Mouse (Mus musculus) midbrain, embryonic 16.5 days (tissue): Measurements from ENCODE around the gene Hist4h4. TPM values are rescaled to one million over a fixed set of nuclear protein-coding genes. Genes with fewer than 3 reads are reported as not detected.

ENCODE experiments used
- ATAC-seq: fragments of 200-750 bp; cut with Nextera tagmentation; 2 replicates; pipeline ENCODE4 v1.8.0; 2017; ENCODE audit warnings: moderate TSS enrichment
- H3K27ac ChIP-seq: fragments of 300-500 bp; sonication (generic); 2 replicates; pipeline ENCODE4 v1.5.1; 2014; ENCODE audit warnings: mild to moderate bottlenecking, low read length, mixed read lengths
- H3K27me3 ChIP-seq: fragments of 300-500 bp; sonication (generic); 2 replicates; pipeline ENCODE4 v1.6.1; 2014; ENCODE audit warnings: low read depth, low read length, mixed read lengths; ENCODE audit not compliant: control insufficient read depth, insufficient read depth
- H3K36me3 ChIP-seq: fragments of 300-500 bp; sonication (generic); 2 replicates; pipeline ENCODE4 v1.6.1; 2014; ENCODE audit warnings: mild to moderate bottlenecking, low read length, moderate library complexity, mixed read lengths; ENCODE audit not compliant: control insufficient read depth, insufficient read depth
- H3K4me1 ChIP-seq: fragments of 300-500 bp; sonication (generic); 2 replicates; pipeline ENCODE4 v1.6.1; 2014; ENCODE audit warnings: mild to moderate bottlenecking, low read length, mixed read lengths; ENCODE audit not compliant: control insufficient read depth, insufficient read depth
- H3K4me2 ChIP-seq: fragments of 300-500 bp; sonication (generic); 2 replicates; pipeline ENCODE4 v1.6.1; 2014; ENCODE audit warnings: mild to moderate bottlenecking, low read length, mixed read lengths
- H3K4me3 ChIP-seq: fragments of 300-500 bp; sonication (generic); 2 replicates; pipeline ENCODE4 v1.5.1; 2014; ENCODE audit warnings: low read depth, mild to moderate bottlenecking, low read length, moderate library complexity, mixed read lengths
- H3K9ac ChIP-seq: fragments of 300-500 bp; sonication (generic); 2 replicates; pipeline ENCODE4 v1.6.1; 2014; ENCODE audit warnings: low read depth, low read length, mixed read lengths
- H3K9me3 ChIP-seq: fragments of 300-500 bp; sonication (generic); replicated peaks from 2 replicates; pipeline ENCODE4 v1.6.1; 2014; ENCODE audit warnings: mild to moderate bottlenecking, low read length, mixed read lengths; ENCODE audit not compliant: control insufficient read depth, poor library complexity, severe bottlenecking
- WGBS: fragments of 180-500 bp; shearing (Covaris S2); extraction: QIAGEN DNeasy Blood & Tissue Kit; methylation state at CpG from one replicate; pipeline ENCODE4 v1.1.7; 2014; 5-methylcytosine and 5-hydroxymethylcytosine counted together
- polyA plus RNA-seq: library from polyadenylated mRNA; unstranded; fragments of >200 nt; fragmentation: Nextera tagmentation; extraction: Ambion mirVana; gene quantifications from 2 replicates; pipeline ENCODE4 v1.2.1, GENCODE M21; 2015

Gene Hist4h4
- polyA plus RNA-seq = 0.68 and 0.70 TPM in 2 replicates

GRCm38 (mm10) chr6:136803739-136804633, at the start of gene Hist4h4:
Gene Hist4h4, minus strand, starts transcription at chr6:136804415.
- ATAC-seq = peak; percentile 78
- Histone ChIP-seq H3K4me3 (peak within 1 kb of the TSS; percentile 82), H3K27me3 (no peaks in the 10 kb centered on the region), H3K27ac (peak within 1 kb of the TSS; percentile 100), H3K4me1 (peaks cover 16% of the 10 kb centered on the region), H3K9me3 (no peaks in the 10 kb centered on the region), H3K9ac (peak within 1 kb of the TSS; percentile 98), H3K36me3 (no peaks in the 10 kb centered on the region), H3K4me2 (peak within 1 kb of the TSS; percentile 69)
- under 1% methylated on average over 50 of the region's 50 CpGs for WGBS

- Histone ChIP-seq H3K27ac (peak overlapping the region; percentile 43), H3K4me3 (no peak overlapping the region), H3K27me3 (no peaks in the 10 kb centered on the region), H3K9me3 (no peaks in the 10 kb centered on the region), H3K4me2 (no peak overlapping the region), H3K9ac (no peak overlapping the region), H3K36me3 (no peaks in the 10 kb centered on the region), H3K4me1 (peaks cover 3% of the 10 kb centered on the region; the same call in 1 of the 2 replicates)
- 51% methylated on average over 3 of the region's 3 CpGs for WGBS
- ATAC-seq = no peak
These were observed 48.5 kb upstream of the Hist4h4 start for GRCm38 (mm10) chr6:136852762-136853161.

GRCm38 (mm10) chr6:136852348-136852747, 48.1 kb upstream of the Hist4h4 start:
- H3K36me3 ChIP-seq = no peaks in the 10 kb centered on the region
- H3K9ac ChIP-seq = no peak overlapping the region
- H3K4me1 ChIP-seq = peaks cover 3% of the 10 kb centered on the region; the same call in 1 of the 2 replicates
- no peak overlapping the region for H3K4me3 ChIP-seq
- H3K4me2 ChIP-seq = no peak overlapping the region
- ATAC-seq = no peak
- WGBS = 79% methylated on average over 4 of the region's 4 CpGs
- no peaks in the 10 kb centered on the region for H3K27me3 ChIP-seq
- no peaks in the 10 kb centered on the region for H3K9me3 ChIP-seq
- peak overlapping the region; percentile 43 for H3K27ac ChIP-seq

- H3K9ac ChIP-seq = no peak overlapping the region
- 79% methylated on average over 6 of the region's 6 CpGs for whole genome bisulfite sequencing
- no peaks in the 10 kb centered on the region for H3K9me3 ChIP-seq
- H3K4me1 ChIP-seq = peaks cover 3% of the 10 kb centered on the region; the same call in 1 of the 2 replicates
- H3K27ac ChIP-seq = no peak overlapping the region
- no peak for ATAC-seq
- no peak overlapping the region for H3K4me3 ChIP-seq
- H3K27me3 ChIP-seq = no peaks in the 10 kb centered on the region
- H3K36me3 ChIP-seq = no peaks in the 10 kb centered on the region
- no peak overlapping the region for H3K4me2 ChIP-seq
These were observed 46.1 kb upstream of the Hist4h4 start for GRCm38 (mm10) chr6:136850267-136850666.

GRCm38 (mm10) chr6:136848971-136849370, 44.8 kb upstream of the Hist4h4 start:
- peaks cover 3% of the 10 kb centered on the region; the same call in 1 of the 2 replicates for H3K4me1 ChIP-seq

GRCm38 (mm10) chr6:136848399-136848798, 44.2 kb upstream of the Hist4h4 start:
- 84% methylated on average over 8 of the region's 8 CpGs for WGBS
- Histone ChIP-seq H3K9me3 (no peaks in the 10 kb centered on the region), H3K9ac (no peak overlapping the region), H3K4me3 (no peak overlapping the region), H3K4me1 (peaks cover 3% of the 10 kb centered on the region; the same call in 1 of the 2 replicates), H3K27me3 (no peaks in the 10 kb centered on the region), H3K36me3 (no peaks in the 10 kb centered on the region), H3K27ac (no peak overlapping the region), H3K4me2 (no peak overlapping the region)
- no peak for ATAC-seq

More at GRCm38 (mm10) chr6:136848971-136849370, 44.8 kb upstream of the Hist4h4 start:
- no peaks in the 10 kb centered on the region for H3K27me3 ChIP-seq
- H3K9ac ChIP-seq = no peak overlapping the region
- no peak overlapping the region for H3K4me3 ChIP-seq
- no peaks in the 10 kb centered on the region for H3K9me3 ChIP-seq
- no peak overlapping the region for H3K27ac ChIP-seq
- H3K4me2 ChIP-seq = no peak overlapping the region
- 83% methylated on average over 5 of the region's 5 CpGs for WGBS
- ATAC-seq = no peak
- no peaks in the 10 kb centered on the region for H3K36me3 ChIP-seq

- Histone ChIP-seq H3K27ac (no peak overlapping the region), H3K9me3 (no peaks in the 10 kb centered on the region), H3K27me3 (no peaks in the 10 kb centered on the region), H3K4me3 (no peak overlapping the region), H3K9ac (no peak overlapping the region), H3K36me3 (no peaks in the 10 kb centered on the region), H3K4me2 (no peak overlapping the region), H3K4me1 (peaks cover 3% of the 10 kb centered on the region; the same call in 1 of the 2 replicates)
- 29% methylated on average over 2 of the region's 2 CpGs for WGBS
- ATAC-seq = no peak
These were observed 43.6 kb upstream of the Hist4h4 start for GRCm38 (mm10) chr6:136847790-136848189.

- Histone ChIP-seq H3K9ac (no peak overlapping the region), H3K9me3 (no peaks in the 10 kb centered on the region), H3K4me3 (no peak overlapping the region), H3K36me3 (no peaks in the 10 kb centered on the region), H3K4me2 (no peak overlapping the region), H3K4me1 (no peaks in the 10 kb centered on the region), H3K27me3 (no peaks in the 10 kb centered on the region), H3K27ac (no peak overlapping the region)
- WGBS = 97% methylated on average over 3 of the region's 3 CpGs
- ATAC-seq = no peak
These were observed 43.1 kb upstream of the Hist4h4 start for GRCm38 (mm10) chr6:136847267-136847666.
